13 mouse cellular contexts compared by ENCODE assay signal in the genomic region with DNA sequence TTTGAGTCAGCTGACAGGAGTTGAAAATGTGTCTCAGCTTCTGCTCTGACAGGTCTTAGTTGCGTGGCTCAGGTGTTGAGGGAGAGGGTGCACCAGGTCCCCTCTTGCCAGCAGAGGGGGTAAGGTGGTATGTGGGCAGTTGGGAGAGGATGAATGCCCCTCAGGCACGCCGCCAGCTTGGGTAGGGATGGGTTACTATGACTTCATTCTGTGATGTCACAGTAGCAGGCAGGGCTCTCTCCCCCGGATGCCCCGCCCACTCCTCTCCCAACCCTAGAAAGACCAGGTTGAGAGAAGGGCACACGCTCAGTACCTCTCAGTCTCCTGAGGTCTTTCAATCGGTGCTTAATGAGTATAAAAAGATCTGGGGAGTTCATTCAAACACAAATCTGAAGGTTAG. TPM values are rescaled to one million over a fixed set of nuclear protein-coding genes. Genes with fewer than 3 reads are reported as not detected.
DNase-seq lines count a peak whose midpoint lies in the region; ATAC-seq and TF ChIP-seq lines count a peak whose summit lies in the region.
"Had no signal": no experiment of that assay in that cellular context is flagged by ENCODE, and none has a peak within 500 bp of the region (broad histone marks: within the 10 kb centered on the region; RNA-seq: fewer than 3 reads in every experiment).

A gene (minus strand): TSS at position 199 of the 400 bp plus-strand sequence.

- H3K9me3 ChIP-seq in kidney, embryonic 16.5 days (ENCODE audit: low read length), result no peaks in the 10 kb centered on the region
- H3K9me3 ChIP-seq: neural tube, embryonic 12.5 days had no signal

- peak; percentile 29 to 34 for DNase-seq in cerebellum, postnatal 10 days
- no peak for DNase-seq in cerebellum, postnatal 4 days (ENCODE audit: low spot score in 2 of 2)
- no peak for DNase-seq in kidney, adult 2 months
- DNase-seq in thymus, postnatal 4 days, result peak; percentile 36
- no peak for DNase-seq in thymus, postnatal 10 days (ENCODE audit: low spot score in 2 of 2)
- no peak for DNase-seq in right cerebral cortex, postnatal 14 days
- no peak for DNase-seq in thymus, postnatal 25 days
- DNase-seq: cerebellum, adult 9-10 months had no signal

- H3K4me3 ChIP-seq in kidney, embryonic 16.5 days (ENCODE audit: low read length), result no peak within 1 kb of the TSS
- H3K4me3 ChIP-seq in kidney, adult 2 months (ENCODE audit: insufficient read depth, low read depth, low read length), result no peak within 1 kb of the TSS
- H3K4me3 ChIP-seq: left cerebral cortex, adult 2 months; megakaryocyte, embryonic 14.5 days; neural tube, embryonic 12.5 days had no signal

- no peak for TF ChIP-seq CTCF in kidney, adult 2 months (conservative IDR thresholded peaks at IDR 0.05; ENCODE audit: insufficient read depth, insufficient read length, low read depth, low read length)

- peak within 1 kb of the TSS; percentile 35; the same call in 1 of the 2 replicates for H3K27ac ChIP-seq in kidney, embryonic 16.5 days (ENCODE audit: low read length)
- H3K27ac ChIP-seq in kidney, adult 2 months (ENCODE audit: insufficient read depth, low read depth, low read length), result no peak within 1 kb of the TSS
- H3K27ac ChIP-seq: left cerebral cortex, adult 2 months; neural tube, embryonic 12.5 days had no signal

- 81% methylated on average over 7 of the region's 7 CpGs for WGBS in kidney, embryonic 16.5 days
- WGBS in kidney, adult 2 months, result 84% methylated on average over 7 of the region's 7 CpGs

- TF ChIP-seq POLR2A in kidney, adult 2 months (IDR thresholded peaks at IDR 0.05; ENCODE audit: low read depth, low read length), result no peak

- no peak within 1 kb of the TSS for H3K9ac ChIP-seq in kidney, embryonic 16.5 days (replicated peaks; ENCODE audit: low read length)
- H3K9ac ChIP-seq: embryonic facial prominence, embryonic 12.5 days; neural tube, embryonic 12.5 days had no signal

- H3K27me3 ChIP-seq in kidney, embryonic 16.5 days (ENCODE audit: insufficient read depth, low read length), result no peaks in the 10 kb centered on the region
- no peaks in the 10 kb centered on the region for H3K27me3 ChIP-seq in kidney, adult 2 months (replicated peaks; ENCODE audit: control insufficient read depth, insufficient read depth, low read length)
- H3K27me3 ChIP-seq: embryonic facial prominence, embryonic 12.5 days; neural tube, embryonic 12.5 days had no signal

- H3K36me3 ChIP-seq in kidney, embryonic 16.5 days (ENCODE audit: insufficient read depth, low read length), result no peaks in the 10 kb centered on the region
- H3K36me3 ChIP-seq in kidney, adult 2 months (ENCODE audit: control insufficient read depth, insufficient read depth, low read length), result no peaks in the 10 kb centered on the region
- H3K36me3 ChIP-seq: embryonic facial prominence, embryonic 12.5 days; neural tube, embryonic 12.5 days had no signal

- no peak within 1 kb of the TSS for H3K4me2 ChIP-seq in kidney, embryonic 16.5 days (replicated peaks; ENCODE audit: low read depth, low read length)

- H3K4me1 ChIP-seq in kidney, embryonic 16.5 days (ENCODE audit: insufficient read depth, low read length), result peaks cover 22% of the 10 kb centered on the region
- no peaks in the 10 kb centered on the region for H3K4me1 ChIP-seq in kidney, adult 2 months (ENCODE audit: control insufficient read depth, insufficient read depth, low read length)

- no peak for ATAC-seq in kidney, embryonic 16.5 days (ENCODE audit: low FRiP score, low TSS enrichment)

RNA-seq across cellular contexts. Expression of the gene that starts here (rescaled TPM):
- 0.55 and 0.86 TPM in 2 replicates for polyA plus RNA-seq in kidney, embryonic 16.5 days (2015; fragmentation: Nextera tagmentation; extraction: Ambion mirVana)
- polyA plus RNA-seq in kidney, adult 2 months (2012; rRNA removed), result 0.55 and 1.4 TPM in 2 replicates

Comparison
In these comparisons a context has a peak if more than half of its experiments do, and no peak if none do; other contexts are left out.
1. DNase-seq: peak in cerebellum, postnatal 10 days (2 of 2) and thymus, postnatal 4 days (single experiment); none in cerebellum, postnatal 4 days (0 of 2), kidney, adult 2 months (single experiment), thymus, postnatal 10 days (0 of 2), right cerebral cortex, postnatal 14 days (single experiment) and thymus, postnatal 25 days (single experiment).